Mouse (Mus musculus): ENCODE measurements around the gene Hamp2.
A peak's percentile ranks its signal among the peaks of the same experiment; 100 is the strongest.

Gene Hamp2

GRCm38 (mm10) chr7:30891746-30892145, 32.7 kb downstream of the Hamp2 start:
- no peak for DNase-seq (ENCODE audit: low spot score)

- no peak for DNase-seq (ENCODE audit: low spot score)
Observed at GRCm38 (mm10) chr7:30890681-30891080, 33.8 kb downstream of the Hamp2 start.

- no peak for DNase-seq (ENCODE audit: low spot score)
Observed at GRCm38 (mm10) chr7:30888786-30889185, 35.7 kb downstream of the Hamp2 start.

GRCm38 (mm10) chr7:30887568-30888188, 36.8 kb downstream of the Hamp2 start:
- DNase-seq (ENCODE audit: low spot score): no peak

- DNase-seq (ENCODE audit: low spot score): no peak
Observed at GRCm38 (mm10) chr7:30886852-30887251, 37.6 kb downstream of the Hamp2 start.

GRCm38 (mm10) chr7:30884047-30884446, 40.4 kb downstream of the Hamp2 start:
- no peak for DNase-seq (ENCODE audit: low spot score)

- no peak for DNase-seq (ENCODE audit: low spot score)
Observed at GRCm38 (mm10) chr7:30881367-30881766, 43.1 kb downstream of the Hamp2 start.

GRCm38 (mm10) chr7:30880176-30880575, 44.3 kb downstream of the Hamp2 start, which contains the start of gene Cd22:
Gene Cd22 (minus strand): TSS chr7:30880342.
- no peak for DNase-seq (ENCODE audit: low spot score)

- DNase-seq (ENCODE audit: low spot score): no peak
Observed at GRCm38 (mm10) chr7:30878950-30879349, 45.5 kb downstream of the Hamp2 start.

- peak; percentile 25 for DNase-seq (ENCODE audit: low spot score)
Observed at GRCm38 (mm10) chr7:30873083-30873482, 51.4 kb downstream of the Hamp2 start.

All from c-Kit-positive CD71-positive TER-119-positive erythroid progenitor cells, embryonic 14.5 days (primary cell).